9 mouse cellular contexts compared by ENCODE assay signal in genomic region chr10:111566873-111567381, GRCm38 (mm10).
DNase-seq lines count a peak whose midpoint lies in the region; ATAC-seq and TF ChIP-seq lines count a peak whose summit lies in the region.
"Had no signal": no experiment of that assay in that cellular context is flagged by ENCODE, and none has a peak within 500 bp of the region (broad histone marks: within the 10 kb centered on the region; RNA-seq: fewer than 3 reads in every experiment).

No protein-coding gene starts in this region.

- no peaks in the 10 kb centered on the region for H3K27me3 ChIP-seq in heart, postnatal 0 days (ENCODE audit: control insufficient read depth, insufficient read depth, low read length)

- no peak overlapping the region for H3K4me2 ChIP-seq in heart, postnatal 0 days (ENCODE audit: low read depth, low read length)

- no peak for TF ChIP-seq CTCF in heart, postnatal 0 days (IDR thresholded peaks at IDR 0.05; ENCODE audit: low read depth)

- peaks cover 6% of the 10 kb centered on the region; the same call in 1 of the 2 replicates for H3K4me1 ChIP-seq in heart, postnatal 0 days (ENCODE audit: control insufficient read depth, insufficient read depth)

- H3K9ac ChIP-seq in heart, postnatal 0 days (replicated peaks; ENCODE audit: low read depth, low read length) = no peak overlapping the region

- H3K4me3 ChIP-seq in heart, postnatal 0 days (ENCODE audit: low read depth, low read length) = no peak overlapping the region

- peak; percentile 41; the same call in 1 of the 2 replicates for ATAC-seq in heart, postnatal 0 days (ENCODE audit: insufficient read depth, low read depth)

- H3K27ac ChIP-seq in heart, postnatal 0 days (ENCODE audit: low read depth) = peak overlapping the region; percentile 47
- H3K27ac ChIP-seq: macrophage had no signal

- no peaks in the 10 kb centered on the region for H3K36me3 ChIP-seq in heart, postnatal 0 days (replicated peaks; ENCODE audit: control insufficient read depth, insufficient read depth, low read length)

- WGBS in heart, postnatal 0 days = 38% methylated on average over 12 of the region's 12 CpGs

- DNase-seq in 3134 (ENCODE audit: extremely low read depth, insufficient read length, low spot score) = peak; percentile 44
- DNase-seq in Muller cell, postnatal 12 days (ENCODE audit: inconsistent ontology term) = peak; percentile 91
- DNase-seq in fibroblast of lung, adult 2 months (ENCODE audit: low read depth) = peak; percentile 85
- no peak for DNase-seq in heart, postnatal 0 days (ENCODE audit: low spot score)
- DNase-seq in layer of hippocampus, postnatal 36 days = peak; percentile 69 to 78
- DNase-seq in retina, postnatal 1 day = peak; percentile 73
- no peak for DNase-seq in urinary bladder, adult 2 months (ENCODE audit: low spot score)
- no peak for DNase-seq in testis, postnatal 14 days (ENCODE audit: low spot score)

- no peaks in the 10 kb centered on the region for H3K9me3 ChIP-seq in heart, postnatal 0 days (replicated peaks; ENCODE audit: control insufficient read depth, low read length)

- no peak for TF ChIP-seq EP300 in heart, postnatal 0 days (IDR thresholded peaks at IDR 0.05; ENCODE audit: low read depth)

Comparison
In these comparisons a context has a peak if more than half of its experiments do, and no peak if none do; other contexts are left out.
1. DNase-seq: peak in 3134 (single experiment), Muller cell, postnatal 12 days (single experiment), fibroblast of lung, adult 2 months (single experiment), layer of hippocampus, postnatal 36 days (2 of 2) and retina, postnatal 1 day (single experiment); none in heart, postnatal 0 days (single experiment), urinary bladder, adult 2 months (single experiment) and testis, postnatal 14 days (single experiment).